Mouse (Mus musculus) 3134 (cell line): Measurements from ENCODE around the gene Rhoq.

ENCODE experiments used
- DNase-seq: peaks from one replicate; pipeline ENCODE4 v3.0.0-alpha.2; 2011; ENCODE audit warnings: low spot score; ENCODE audit not compliant: insufficient read length; ENCODE audit errors: extremely low read depth

The Rhoq gene

GRCm38 (mm10) chr17:86962894-86963585, at the start of gene Rhoq:
TSS of gene Rhoq (plus strand) at chr17:86963082.
- DNase-seq: peak; percentile 92

GRCm38 (mm10) chr17:86915540-86915939, 47.3 kb upstream of the Rhoq start:
- DNase-seq: no peak

GRCm38 (mm10) chr17:86917048-86917447, 45.8 kb upstream of the Rhoq start, which contains the start of gene Tmem247:
TSS of gene Tmem247 (plus strand) at chr17:86917348.
- no peak for DNase-seq

GRCm38 (mm10) chr17:86918786-86919185, 44.1 kb upstream of the Rhoq start:
- DNase-seq: no peak

- no peak for DNase-seq
Measured at GRCm38 (mm10) chr17:86919729-86920128, 43.2 kb upstream of the Rhoq start.

- no peak for DNase-seq
Measured at GRCm38 (mm10) chr17:86924679-86925078, 38.2 kb upstream of the Rhoq start.

- DNase-seq: no peak
Measured at GRCm38 (mm10) chr17:86926836-86927235, 36.0 kb upstream of the Rhoq start.

GRCm38 (mm10) chr17:86929355-86929754, 33.5 kb upstream of the Rhoq start:
- DNase-seq: no peak

GRCm38 (mm10) chr17:86929981-86930380, 32.9 kb upstream of the Rhoq start:
- no peak for DNase-seq

- no peak for DNase-seq
Measured at GRCm38 (mm10) chr17:86932896-86933295, 30.0 kb upstream of the Rhoq start.

GRCm38 (mm10) chr17:86937064-86937463, 25.8 kb upstream of the Rhoq start:
- DNase-seq: no peak

GRCm38 (mm10) chr17:86937497-86938155, 25.3 kb upstream of the Rhoq start:
- DNase-seq: peak; percentile 89

GRCm38 (mm10) chr17:86938683-86939082, 24.2 kb upstream of the Rhoq start:
- no peak for DNase-seq

- DNase-seq: no peak
Measured at GRCm38 (mm10) chr17:86942112-86942511, 20.8 kb upstream of the Rhoq start.

GRCm38 (mm10) chr17:86943158-86943557, 19.7 kb upstream of the Rhoq start:
- no peak for DNase-seq

GRCm38 (mm10) chr17:86946078-86946477, 16.8 kb upstream of the Rhoq start:
- peak; percentile 40 for DNase-seq

GRCm38 (mm10) chr17:86947840-86948796, 14.8 kb upstream of the Rhoq start, which contains the start of gene Atp6v1e2:
TSS of gene Atp6v1e2 (minus strand) at chr17:86947897.
- no peak for DNase-seq

GRCm38 (mm10) chr17:86948801-86949200, 14.1 kb upstream of the Rhoq start:
- DNase-seq: no peak

GRCm38 (mm10) chr17:86957239-86957638, 5.6 kb upstream of the Rhoq start:
- no peak for DNase-seq

- no peak for DNase-seq
Measured at GRCm38 (mm10) chr17:86957968-86958367, 4.9 kb upstream of the Rhoq start.

GRCm38 (mm10) chr17:86961301-86961841, 1.5 kb upstream of the Rhoq start:
- DNase-seq: peak; percentile 60
